In genomic region chr11:3398318-3398717, GRCm38 (mm10) we compare ENCODE assay signal across 12 mouse cellular contexts.
"Had no signal": no experiment of that assay in that cellular context is flagged by ENCODE, and none has a peak within 500 bp of the region (broad histone marks: within the 10 kb centered on the region; RNA-seq: fewer than 3 reads in every experiment).

No protein-coding gene starts in this region.

- H3K4me2 ChIP-seq: kidney, embryonic 15.5 days; liver, embryonic 12.5 days; lung, embryonic 14.5 days; neural tube, embryonic 15.5 days had no signal

- DNase-seq: kidney, postnatal 25 days; lung, embryonic 14.5 days; lung, postnatal 10 days; lung, postnatal 4 days; midbrain, embryonic 14.5 days; right cerebral cortex, adult 18-20 months; right cerebral cortex, postnatal 25 days; thymus, postnatal 4 days had no signal

- H3K9ac ChIP-seq: kidney, embryonic 15.5 days; liver, embryonic 12.5 days; lung, embryonic 14.5 days; neural tube, embryonic 15.5 days had no signal

- ATAC-seq: liver, embryonic 12.5 days had no signal

- H3K36me3 ChIP-seq: neural tube, embryonic 15.5 days had no signal

- H3K4me3 ChIP-seq: kidney, embryonic 15.5 days; liver, embryonic 12.5 days; midbrain, embryonic 10.5 days; neural tube, embryonic 15.5 days had no signal

- H3K27ac ChIP-seq: kidney, embryonic 15.5 days; liver, embryonic 12.5 days had no signal

- H3K9me3 ChIP-seq: kidney, embryonic 15.5 days; liver, embryonic 12.5 days; midbrain, embryonic 10.5 days; neural tube, embryonic 15.5 days had no signal

- H3K4me1 ChIP-seq: kidney, embryonic 15.5 days had no signal

- H3K27me3 ChIP-seq: kidney, embryonic 15.5 days; liver, embryonic 12.5 days; neural tube, embryonic 15.5 days had no signal
